Mouse (Mus musculus) ovary, adult 18-20 months (tissue): ENCODE measurements at regions not wholly inside any gene's neighbourhood (a gene's known extent, or its start where the extent isn't known, plus 50 kb on each side); places are given as distances from the start of the nearest gene placed in this dataset.

Experiments
- DNase-seq: peaks from one replicate; pipeline ENCODE4 v3.0.0; 2022; ENCODE audit warnings: low spot score, mixed read lengths

DNA sequence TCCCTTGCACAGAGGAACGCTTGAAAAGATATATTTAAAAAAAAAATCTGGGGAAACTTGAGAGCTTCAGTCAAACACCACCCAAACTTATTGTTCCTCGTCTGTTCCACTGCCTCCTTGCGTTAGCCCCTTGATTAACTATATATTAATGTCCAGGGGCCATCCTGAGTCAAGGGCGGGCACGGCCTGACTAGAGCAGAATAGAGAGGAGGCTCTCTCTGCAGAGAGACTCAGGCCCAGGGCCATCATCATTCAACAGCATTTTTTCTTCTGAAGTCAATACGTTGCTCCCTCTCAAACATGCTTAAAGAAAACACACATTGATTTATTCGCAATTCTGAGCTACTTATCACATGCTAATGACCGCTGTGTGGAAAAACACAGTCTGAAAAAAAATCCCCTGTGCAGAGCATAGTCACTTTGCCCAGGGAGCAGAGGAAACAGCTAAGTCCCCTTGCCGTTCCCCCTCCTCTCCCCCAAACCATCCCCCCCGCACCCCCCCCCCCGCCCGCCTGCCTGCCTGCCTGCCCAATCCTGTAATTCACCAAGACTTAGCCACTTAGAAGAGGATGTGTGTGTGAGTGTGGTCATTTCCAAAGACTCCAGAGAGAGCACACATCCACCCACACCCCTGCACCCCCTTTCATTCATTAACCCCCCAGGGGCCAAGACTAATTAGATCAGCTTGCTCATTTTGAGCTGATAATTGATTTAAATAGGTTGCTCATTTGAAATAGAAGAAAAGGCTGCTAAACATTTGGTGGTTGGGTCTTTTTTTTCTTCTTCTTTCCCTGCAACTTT is 281.5 kb downstream of the Insig2 start:
- DNase-seq: no peak

DNA sequence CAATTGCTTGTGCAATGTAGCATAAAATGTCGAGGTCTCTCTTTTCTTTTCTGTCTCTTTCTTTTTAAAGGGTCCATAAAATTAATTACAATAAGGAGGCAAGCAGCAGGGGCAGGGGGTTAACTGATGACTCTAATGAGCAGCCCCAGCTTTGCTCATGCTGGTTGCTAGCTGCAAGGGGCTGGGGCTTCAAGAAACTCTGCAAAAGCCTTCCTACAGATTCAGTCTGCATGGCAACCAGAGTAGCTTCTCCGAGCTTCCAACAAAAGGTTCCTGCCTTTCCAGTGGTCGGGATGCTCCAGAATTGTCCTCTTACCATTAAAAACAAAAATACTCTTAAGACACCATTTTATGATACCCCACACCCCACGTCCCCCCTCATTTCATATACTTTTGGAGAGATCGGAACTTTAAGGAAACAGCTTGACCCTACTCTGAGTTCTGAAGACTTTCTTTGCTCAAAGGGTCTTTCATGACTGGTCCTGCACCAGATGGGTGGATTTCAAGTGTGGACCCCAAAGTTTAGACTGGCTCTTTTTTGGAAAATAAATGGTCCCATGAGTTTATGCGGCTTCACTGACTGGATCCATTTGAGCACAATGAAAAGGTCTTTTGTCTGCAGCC is 280.8 kb downstream of the Insig2 start:
- no peak for DNase-seq

DNA sequence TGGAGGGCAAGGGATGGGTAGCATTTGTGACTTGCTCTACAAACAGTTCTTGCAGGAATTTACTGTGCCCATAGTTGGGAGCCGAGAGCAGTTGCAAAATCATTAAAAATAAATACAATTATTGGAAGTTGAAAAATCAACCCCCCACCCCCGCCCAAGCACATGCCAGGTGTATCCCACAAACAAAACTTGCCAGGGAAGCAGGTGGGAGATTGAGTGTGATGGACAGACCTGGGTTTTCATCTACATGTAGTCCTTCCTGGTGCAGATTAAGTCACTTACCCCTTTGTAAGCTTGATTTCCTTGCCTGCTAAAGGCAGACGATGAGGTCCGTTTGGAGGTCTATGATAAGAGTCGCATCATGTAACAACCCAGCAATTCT is 280.3 kb downstream of the Insig2 start:
- DNase-seq: no peak

DNA sequence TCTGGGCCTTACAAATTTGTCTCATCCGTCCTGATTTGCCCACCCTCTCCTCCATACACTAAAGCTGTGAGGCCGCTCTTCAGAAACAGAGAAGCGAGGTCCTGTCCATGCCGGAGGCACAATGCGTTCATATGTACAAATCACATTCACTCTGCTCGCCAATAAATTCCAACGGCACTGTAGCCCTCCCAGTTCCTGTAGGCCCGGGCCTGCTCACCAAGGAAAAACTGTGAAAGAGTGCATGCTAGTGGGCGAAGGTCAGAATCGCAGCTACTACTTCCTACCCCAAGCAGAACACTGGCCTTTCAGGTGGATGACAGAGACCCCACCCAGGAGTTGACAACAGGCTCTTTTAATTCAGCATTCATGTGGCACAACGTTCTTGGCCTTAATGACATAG is 278.7 kb downstream of the Insig2 start:
- no peak for DNase-seq

DNA sequence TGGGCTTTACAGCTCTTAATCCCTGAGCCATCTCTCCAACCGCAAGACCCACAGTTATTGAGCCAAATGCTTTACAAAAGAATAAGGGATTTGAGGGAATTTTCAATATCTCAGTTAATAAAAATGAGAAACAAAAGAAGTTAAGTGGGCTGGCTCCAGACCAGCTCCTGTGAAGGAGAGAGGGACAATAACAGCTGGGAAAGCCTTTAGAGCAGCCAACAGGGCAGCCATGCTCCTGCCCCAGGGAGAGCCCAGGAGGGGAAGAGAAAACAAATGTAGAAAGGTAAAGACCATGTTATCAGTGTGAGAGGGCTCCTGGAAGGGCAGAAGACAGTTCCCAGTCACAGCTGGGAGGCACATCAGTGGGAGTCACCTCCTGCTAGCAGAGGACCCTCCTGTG is 257.8 kb downstream of the Insig2 start:
- DNase-seq: no peak

DNA sequence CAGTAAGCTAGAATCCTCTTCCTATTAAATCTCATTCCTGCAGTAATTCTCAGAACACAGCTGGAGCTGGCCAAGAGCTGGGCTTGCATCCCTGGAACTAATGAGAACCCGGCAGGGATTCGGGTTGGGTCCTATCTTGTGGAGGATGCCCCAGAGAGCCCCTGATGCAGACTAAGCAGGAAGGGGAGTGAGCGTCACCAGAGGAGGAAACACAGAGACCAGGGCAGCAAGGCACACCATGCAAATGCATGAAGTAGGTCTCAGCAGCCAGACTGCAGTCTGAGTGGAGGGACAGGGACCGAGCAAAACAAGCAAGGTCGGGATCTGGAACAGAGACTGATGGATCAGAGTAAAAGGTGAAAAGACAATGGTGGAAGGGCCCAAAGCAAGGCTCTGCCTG is 249.6 kb downstream of the Insig2 start:
- no peak for DNase-seq

DNA sequence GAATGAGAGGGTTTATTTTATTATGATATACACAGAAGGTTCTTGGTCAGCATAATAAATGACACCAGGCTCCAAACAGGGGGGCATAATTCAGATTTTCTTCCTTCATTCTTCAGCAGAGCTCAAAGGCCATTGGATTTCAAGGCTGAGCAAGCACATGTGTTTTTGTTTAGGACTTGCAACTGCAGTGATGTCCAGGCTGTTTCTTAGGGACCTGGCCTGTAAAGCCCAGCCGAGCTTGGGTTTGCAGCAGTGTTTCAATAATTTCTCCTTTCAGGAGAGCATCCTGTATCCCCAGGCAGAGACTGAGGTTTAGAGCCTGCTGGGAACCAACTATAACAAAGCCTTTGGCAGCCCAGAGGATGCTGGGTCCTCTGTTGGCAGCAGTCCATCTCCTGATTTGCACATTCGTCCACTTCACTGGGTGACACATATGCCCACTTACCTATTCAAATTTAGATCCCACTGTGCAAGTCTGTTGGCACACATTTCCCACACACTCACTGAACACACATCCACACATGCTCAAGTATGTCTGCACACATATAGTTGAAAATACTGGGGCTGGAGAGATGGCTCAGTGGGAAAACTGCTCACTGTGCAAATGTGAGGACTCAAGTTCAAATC is 247.2 kb downstream of the Insig2 start:
- no peak for DNase-seq

DNA sequence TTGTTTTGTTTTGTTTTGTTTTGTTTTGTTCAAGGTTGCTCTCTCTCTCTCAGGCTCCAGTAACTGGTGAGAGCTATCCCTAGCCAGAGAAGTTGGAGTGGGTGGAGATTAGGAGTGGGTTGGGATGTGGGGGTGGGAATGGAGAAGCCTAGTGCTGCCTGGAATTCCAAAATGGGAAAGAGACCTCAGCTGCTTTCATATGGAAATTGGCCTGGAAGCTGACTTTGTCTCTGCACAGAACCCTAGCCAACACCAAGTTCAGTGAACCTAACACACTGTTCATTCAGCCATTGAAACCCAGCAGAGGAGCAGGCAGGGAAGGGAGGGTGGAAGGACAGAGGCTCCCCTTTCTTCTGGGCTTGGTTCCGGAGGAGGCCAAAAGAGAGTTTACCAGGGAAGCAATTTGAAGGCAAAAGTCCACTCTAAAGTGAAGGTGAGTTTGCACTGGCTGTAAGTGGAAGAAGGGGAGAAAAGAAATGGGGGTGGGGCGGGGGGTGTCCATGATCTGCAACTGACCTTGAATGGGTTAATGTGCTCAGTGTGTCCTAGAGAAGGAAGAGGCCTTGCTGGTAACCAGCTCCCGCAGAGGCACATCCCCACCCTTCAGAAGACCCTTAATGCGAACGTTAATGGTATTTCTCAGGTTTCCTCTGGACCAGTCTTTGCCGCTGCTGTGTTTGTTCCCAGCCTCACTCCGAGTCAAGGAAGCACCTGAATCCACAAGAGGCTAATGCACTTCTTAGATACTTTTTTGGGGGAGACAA is 245.1 kb downstream of the Insig2 start:
- DNase-seq: no peak

DNA sequence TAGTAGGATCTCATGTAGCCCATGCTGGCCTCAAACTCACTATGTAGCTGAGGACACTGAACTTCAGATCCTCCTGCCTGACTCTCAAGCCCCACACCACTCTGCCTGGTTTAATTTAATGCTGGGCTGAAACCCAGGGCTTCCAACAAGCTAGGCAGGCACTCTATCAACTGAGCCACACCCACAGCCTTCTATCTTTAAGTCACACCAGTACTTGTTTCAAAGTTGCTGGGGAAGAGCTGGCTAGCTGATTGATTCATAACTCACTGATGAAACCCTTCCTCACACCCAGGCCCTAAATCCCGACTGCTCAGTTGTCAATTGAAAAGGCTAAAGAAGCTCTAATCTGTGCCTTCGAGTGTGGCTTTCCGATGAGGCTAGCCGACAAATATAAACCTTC is 241.8 kb downstream of the Insig2 start:
- no peak for DNase-seq

DNA sequence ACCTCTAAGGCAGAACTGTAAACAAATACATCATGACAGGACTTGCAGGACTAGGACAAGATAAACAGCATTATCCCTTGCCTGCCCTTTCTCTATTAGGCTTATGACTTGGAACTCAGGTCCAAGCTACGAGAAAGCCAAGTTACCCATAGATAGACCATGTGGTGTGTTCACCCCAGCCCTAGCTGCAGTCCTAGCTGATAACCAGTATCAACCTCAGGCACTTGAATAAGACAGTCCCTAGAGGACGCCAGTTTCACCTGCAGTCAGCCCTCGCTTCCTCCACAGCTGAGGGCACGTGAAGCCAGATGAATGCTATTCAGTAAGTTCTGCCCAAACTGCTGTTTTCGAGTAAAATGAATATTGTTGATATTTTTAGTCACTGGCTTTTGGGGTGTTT is 239.5 kb downstream of the Insig2 start:
- no peak for DNase-seq

DNA sequence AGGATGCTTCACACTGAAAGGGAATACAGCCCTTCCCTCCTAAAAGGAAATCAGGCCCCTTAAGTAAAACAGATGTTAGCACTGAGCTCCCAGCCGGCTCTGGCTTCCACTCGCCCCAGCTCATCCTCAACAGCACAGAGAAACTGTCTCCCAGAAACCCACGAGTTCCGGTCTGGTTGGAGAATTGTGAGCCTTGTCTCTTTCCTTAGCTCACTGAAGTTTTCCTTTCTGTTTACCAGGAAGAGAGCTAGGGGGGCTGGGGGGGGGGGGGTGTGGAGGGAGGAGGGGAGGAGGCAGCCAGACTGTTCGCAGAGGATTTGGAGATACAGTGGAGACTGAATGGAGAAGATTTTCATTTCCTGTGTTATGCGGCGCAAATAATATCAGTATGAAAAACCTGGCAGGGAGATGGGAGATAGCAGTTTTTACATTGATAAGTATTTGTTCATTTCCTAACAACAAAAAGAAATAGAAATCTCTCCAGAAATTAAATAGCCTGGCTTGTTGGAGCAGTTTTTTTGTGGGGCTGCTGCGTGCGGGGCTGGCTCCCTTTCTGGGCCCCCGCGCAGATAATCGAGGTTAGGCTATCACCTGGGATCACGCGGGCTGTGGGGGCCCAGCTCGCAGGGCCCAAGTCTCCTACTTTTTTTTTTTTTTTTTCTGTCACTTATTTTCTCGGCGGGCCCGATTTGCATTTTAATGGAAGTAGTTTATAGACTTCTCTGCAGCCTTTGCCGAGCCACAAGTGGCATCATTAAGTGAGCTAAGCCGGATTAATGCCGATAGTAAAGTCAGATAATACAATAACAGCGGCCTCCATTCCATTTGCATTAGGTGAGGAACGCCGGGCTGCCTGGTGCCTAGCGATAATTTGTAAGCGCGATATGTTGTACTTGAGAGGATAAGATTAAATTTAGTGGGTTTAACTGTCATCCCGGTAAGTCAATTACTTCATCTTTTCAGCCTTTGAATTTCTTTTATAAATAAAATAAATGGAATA is 235.5 kb downstream of the Insig2 start:
- DNase-seq: no peak

DNA sequence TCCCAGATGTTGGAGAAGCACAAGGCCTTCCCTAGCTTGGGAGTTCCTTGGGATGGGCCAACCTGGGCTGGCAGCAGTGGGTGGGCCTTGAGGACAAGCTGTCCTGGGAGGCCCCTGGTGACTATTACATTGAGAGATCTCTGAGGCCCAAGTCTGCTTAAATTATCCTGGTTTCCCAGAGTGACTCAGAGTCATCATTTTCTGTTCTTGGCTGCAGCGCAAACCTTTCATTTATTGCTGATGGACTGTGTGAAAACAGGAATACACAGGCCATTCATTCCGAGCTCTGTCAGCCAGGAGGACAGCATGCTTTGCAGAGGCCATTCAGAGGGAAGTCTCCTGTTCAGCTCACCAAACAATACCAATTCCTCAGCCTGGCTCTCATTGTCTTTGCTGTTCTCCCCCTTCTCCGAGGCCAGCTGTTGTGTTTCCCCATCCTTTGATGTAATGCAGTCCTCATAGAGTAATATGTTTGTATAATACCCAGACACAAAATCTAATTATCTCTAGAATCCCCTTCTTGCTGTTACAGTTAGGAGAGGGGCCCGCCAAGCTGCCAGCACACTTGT is 220.5 kb downstream of the Insig2 start:
- DNase-seq: no peak

DNA sequence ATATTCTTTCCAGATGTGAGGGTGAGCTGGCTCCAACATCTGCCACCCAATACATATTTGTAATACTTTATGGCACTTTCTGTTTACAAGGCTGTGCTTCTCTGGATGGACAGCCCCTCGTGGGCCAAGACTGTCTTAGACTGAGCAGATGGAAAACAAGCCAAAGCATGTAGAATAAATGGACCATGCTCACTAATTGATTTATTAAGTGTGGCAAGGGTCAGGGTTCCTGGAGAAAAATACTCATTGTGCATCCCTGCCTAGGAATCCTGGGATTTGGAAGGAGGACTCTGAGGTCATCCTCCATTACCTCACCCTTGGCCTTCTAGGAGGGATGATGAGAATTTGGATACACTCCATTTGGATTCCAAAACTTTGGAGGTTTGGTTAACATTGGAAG is 219.9 kb downstream of the Insig2 start:
- no peak for DNase-seq

DNA sequence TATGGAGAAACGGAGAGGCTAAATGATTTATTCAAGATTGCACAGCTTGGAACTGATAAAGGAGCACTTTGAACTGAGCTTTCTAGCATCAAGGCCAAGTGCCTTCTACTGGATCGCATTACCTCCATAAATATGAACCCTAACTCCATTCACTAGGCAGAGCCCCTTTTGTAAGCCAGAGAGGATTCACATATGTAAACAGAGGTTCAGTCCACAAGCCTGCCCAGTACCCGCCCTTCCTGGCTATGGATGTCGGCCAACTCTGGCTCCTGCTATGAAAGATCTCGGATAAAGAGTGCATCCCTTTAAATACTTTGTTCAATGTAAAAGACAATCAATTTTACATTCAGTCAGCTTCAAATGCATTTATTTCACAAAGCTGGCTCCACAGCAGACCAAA is 215.8 kb downstream of the Insig2 start:
- DNase-seq: no peak

DNA sequence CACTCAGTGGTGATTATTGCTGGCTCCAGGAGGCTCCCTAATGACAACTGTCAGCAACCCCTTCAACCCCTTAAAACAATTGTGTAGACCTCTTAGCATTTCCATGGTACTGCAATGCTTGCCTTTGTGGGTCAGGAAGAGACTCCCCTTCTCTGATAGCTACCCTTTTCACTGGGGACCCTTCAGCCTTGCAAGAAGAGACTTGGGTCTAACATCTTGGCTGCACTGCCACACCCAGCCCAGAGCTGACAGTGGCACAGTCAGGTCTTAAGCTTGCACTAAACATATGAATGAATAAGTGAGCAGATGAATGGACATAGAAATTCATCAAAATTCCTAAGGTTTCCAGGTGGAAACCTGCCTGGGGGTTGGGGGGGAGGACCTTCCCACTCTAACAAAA is 209.0 kb downstream of the Insig2 start:
- no peak for DNase-seq

DNA sequence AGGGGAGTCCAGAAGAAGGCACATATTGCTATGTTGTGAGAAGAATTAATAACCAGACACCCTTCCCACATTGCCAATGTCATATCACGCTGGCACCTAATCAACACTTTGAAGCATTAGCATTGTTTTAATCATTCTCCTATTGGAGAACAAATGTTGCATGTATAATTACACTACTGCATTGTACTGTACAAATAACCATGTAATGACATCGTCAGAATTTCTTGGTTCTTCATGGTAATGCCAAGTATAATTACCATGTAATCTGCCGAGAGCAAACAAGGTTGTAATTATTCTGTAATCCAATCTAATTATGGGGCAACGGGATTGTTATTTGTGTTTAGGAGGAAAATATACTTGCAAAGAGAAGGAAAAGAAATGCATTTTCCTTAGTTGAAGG is 196.1 kb downstream of the Insig2 start:
- DNase-seq: no peak

DNA sequence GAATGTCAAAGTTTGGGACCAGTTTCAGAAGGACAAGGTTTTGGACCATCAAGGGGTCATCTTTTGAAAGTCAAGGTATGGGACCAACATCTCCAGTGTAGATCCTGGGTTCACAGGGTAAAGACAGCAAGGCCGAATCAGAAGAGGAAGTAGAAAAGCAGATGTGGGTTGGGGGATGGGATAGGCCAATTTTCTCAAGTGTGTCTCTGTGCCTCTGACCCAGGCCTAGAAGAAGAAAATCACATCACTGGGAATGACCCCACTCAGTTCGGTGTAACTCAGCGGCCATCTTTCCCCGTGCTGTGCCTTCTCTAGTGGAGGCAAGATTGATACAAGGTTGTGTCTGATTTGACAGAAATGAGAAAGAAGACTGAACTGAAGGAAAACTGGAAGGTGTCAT is 195.5 kb downstream of the Insig2 start:
- DNase-seq: no peak

DNA sequence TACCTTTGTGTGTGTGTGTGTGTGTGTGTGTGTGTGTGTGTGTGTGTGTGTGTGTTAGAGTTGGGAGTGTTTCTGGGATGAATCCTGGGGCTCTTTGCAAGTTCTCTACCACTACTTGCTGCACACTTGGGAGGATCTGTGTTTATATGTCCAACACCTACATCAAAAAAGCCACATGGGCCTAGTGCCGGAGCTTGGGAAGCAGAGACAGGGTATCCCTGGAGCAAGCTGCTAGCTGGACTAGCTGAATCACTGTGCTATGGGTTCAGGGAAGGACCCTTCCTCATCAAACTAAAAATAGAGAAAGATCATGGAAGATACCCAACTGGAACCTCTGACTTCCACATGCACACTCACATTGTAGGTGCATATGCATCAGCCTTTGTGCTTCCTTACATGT is 187.4 kb downstream of the Insig2 start:
- no peak for DNase-seq

DNA sequence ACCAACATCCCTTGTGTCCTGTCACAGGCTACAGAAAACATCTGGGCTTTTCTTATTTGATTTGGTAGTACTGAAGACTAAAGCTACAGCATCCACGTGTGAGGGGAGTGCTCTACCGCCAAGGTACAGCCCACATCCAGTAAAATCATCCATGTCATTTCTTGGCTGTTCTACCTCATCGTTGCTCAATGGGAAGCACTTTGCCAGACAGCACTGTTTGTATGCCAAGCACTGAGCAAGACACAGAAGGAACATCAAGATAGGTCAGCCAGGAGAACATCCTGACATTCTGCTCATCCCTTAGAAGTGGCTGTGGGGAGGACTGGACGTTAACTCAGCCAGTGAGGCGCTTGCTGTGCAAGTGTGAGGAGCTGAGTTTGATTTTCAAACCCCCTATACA is 178.9 kb downstream of the Insig2 start:
- no peak for DNase-seq

DNA sequence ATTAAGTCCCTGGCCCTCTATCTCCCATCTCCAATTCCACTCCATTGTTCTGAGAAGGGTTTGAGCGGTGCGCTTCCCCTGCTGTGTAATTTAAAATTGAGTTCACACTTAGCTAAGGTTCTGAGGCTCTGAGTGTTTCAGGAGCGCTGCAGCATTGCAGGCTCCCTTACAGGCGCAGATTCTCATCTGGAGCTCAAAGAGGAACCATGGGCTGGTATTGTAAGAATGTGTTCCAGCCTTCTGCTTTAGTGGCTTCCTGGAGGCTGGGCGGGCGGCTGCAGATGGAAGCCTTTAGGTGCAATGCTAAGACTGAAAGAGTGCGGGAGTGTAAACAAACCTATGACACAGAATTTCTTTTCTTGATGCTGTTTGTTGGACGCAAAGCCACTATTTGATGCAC is 177.8 kb downstream of the Insig2 start:
- DNase-seq: no peak

DNA sequence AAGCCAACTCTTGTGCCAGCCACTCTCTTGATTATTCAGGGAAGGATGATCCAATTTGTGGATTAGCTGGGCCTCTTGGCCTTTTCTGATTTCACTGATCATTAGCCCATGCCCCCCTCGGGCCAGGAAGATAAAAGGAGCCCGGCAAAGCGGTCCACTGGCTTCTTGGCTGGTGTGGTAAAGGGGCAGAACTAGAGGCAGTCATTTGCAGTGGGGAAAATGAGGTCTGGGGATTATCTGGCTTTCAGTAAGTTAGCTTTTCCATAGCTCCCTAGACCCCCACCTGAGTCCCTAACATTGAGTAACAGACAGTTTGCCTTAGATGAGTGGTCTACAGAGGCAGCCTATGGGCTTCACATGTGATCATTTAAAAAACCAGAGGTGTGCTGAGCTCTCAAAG is 163.7 kb downstream of the Insig2 start:
- DNase-seq: no peak
